Mouse (Mus musculus) inflammation-experienced regulatory T-cells (primary cell): ENCODE data around the gene Spata31. TPM values are rescaled to one million over a fixed set of nuclear protein-coding genes. Genes with fewer than 3 reads are reported as not detected.

ENCODE experiments used
- polyA plus RNA-seq, 2 experiments: library from polyadenylated mRNA; unstranded; fragments of 100-300 nt; shearing (Covaris generic); gene quantifications; one replicate each; pipeline ENCODE4 v1.2.1; 2017

Spata31 gene
- under 1 TPM; 0.05 to 0.82 TPM for polyA plus RNA-seq

DNA sequence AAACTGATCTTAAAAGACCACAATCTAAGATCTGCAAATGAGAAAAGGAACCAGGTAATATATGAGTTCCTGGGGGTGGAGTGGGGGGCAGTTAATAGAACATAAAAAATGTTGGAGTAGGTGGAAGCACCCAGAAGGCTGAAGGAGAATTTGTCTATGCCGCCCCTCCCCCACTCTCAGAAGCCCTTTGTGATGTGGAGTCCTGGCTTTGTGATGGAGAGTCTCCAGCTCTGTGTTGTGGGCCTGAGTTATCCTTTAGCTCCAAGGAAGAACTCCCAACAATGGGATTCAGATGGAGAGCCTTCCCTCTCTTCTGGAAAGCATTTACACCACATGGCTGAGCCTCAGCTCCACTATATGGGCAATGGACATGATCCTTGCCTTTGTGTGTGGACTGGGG, at the start of gene Spata31:
Spata31 (plus strand) TSS at position 216 of the 400 bp plus-strand sequence.

DNA sequence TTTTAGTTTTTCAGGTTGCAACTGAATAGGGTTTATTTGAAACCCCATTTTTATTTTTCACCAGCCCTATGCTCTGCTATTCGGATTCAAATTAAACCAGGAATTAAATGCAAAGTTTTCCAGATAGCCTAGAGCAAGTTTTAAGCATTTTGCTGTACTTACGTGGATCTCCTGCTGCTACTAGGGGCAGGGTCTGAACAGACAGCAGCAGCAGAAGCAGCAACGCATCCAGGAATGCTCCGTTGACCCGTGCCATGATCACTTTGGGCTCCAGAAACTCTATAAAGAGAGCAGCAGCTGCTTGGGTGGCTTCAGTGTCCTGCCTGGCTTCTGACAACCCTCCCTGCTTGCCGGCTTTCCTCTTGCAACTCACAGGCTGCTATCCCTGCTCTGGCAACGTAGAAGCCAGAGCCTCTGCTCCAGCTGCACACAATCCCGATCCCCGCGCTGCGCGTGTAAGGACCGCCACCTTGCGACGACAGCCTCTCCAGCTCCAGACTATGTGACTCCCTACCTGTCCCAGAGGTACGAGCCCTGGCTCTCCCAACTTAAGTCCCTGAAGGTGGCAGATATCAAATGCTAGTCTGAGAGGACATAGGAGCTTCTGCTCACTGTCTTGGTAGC, 13.5 kb upstream of the Spata31 start, which contains the start of gene Cntnap3:
Cntnap3 (minus strand) TSS at position 371 of the 624 bp plus-strand sequence.

Other genes starting within 250 kb of the Spata31 start
- under 1 TPM in 1 of 2 experiments, not detected in 1; 0.40 TPM for gene Cntnap3, start 13.5 kb upstream of the Spata31 start, polyA plus RNA-seq
- gene Spata31d1c, start 115.7 kb downstream of the Spata31 start, polyA plus RNA-seq = not detected
- gene Prss47, start 135.4 kb downstream of the Spata31 start, polyA plus RNA-seq = not detected
- gene Mfsd14b, start 195.6 kb downstream of the Spata31 start, polyA plus RNA-seq = 10 to 100 TPM; 61.9 to 82.8 TPM
- not detected for gene Olfr465-ps1, start 220.7 kb downstream of the Spata31 start, polyA plus RNA-seq
- gene Olfr466, start 232.8 kb downstream of the Spata31 start, polyA plus RNA-seq = 1 to 10 TPM in 1 of 2 experiments, under 1 TPM in 1; 0.34 to 1.6 TPM